Mouse (Mus musculus): Measurements from ENCODE around the gene Thrap3. TPM values are rescaled to one million over a fixed set of nuclear protein-coding genes. Genes with fewer than 3 reads are reported as not detected.

The Thrap3 gene
- polyA plus RNA-seq, 1 experiment from 2014 or later = 136 TPM

DNA sequence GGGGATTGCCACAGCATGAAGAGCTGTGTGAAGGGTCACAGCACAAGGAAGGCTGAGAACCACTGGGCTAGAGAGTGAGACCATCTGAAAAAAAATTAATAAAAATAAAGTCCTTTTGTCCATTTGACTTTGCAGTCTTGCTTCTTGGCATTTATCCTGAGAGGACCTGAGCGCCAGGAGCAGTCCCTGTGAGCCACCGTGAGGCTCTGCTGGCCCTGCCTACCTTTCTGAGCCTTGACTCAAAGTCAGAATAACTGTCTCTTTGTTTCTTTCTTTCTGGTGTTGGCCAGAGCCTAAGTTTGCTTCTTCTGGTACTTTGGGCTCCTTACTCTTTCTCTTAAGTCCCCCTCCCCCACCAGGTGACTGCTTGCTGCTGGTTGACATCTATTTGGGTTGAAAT lies 82.1 kb downstream of the Thrap3 start:
- H3K4me2 ChIP-seq (ENCODE audit: low read length) = no peak overlapping the region
- H3K9ac ChIP-seq (ENCODE audit: low read depth, low read length) = no peak overlapping the region
- DNase-seq (ENCODE audit: low spot score) (no peak), ATAC-seq (replicated peaks; ENCODE audit: low FRiP score, low read depth) (no peak)
- 95% methylated on average over 2 of the region's 2 CpGs for WGBS
- peaks cover 12% of the 10 kb centered on the region for H3K36me3 ChIP-seq (ENCODE audit: insufficient read depth, low read length)
- no peaks in the 10 kb centered on the region for H3K27me3 ChIP-seq (ENCODE audit: insufficient read depth, low read length)
- no peak overlapping the region for H3K27ac ChIP-seq
- H3K9me3 ChIP-seq (replicated peaks; ENCODE audit: low read length) = no peaks in the 10 kb centered on the region
- H3K4me3 ChIP-seq (replicated peaks; ENCODE audit: low read depth, low read length) = no peak overlapping the region
- peaks cover 5% of the 10 kb centered on the region; the same call in 1 of the 2 replicates for H3K4me1 ChIP-seq (replicated peaks; ENCODE audit: insufficient read depth, low read length)
- no peak for TF ChIP-seq CTCF (IDR thresholded peaks at IDR 0.05; ENCODE audit: low read depth)

DNA sequence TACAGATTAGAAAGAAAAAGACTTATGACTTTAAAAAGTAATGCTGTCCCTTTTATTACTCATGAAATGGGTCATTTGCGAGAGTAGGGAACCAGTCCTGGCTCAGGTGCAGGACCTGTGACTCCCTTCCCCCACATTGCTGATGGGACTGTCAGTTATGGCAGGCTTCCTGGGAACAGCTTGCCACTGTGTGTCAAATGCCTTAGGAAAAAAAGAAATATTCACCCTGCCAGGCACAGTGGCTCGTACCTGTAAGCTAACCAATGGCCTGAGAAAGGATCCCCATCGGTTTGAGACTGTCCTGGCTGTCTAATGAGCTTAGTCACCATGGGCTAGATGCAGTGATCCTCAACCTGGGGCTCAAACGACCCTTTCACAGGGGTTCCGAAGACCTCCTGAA lies 82.5 kb downstream of the Thrap3 start:
- no peaks in the 10 kb centered on the region for H3K27me3 ChIP-seq (ENCODE audit: insufficient read depth, low read length)
- peaks cover 7% of the 10 kb centered on the region; the same call in 1 of the 2 replicates for H3K4me1 ChIP-seq (replicated peaks; ENCODE audit: insufficient read depth, low read length)
- TF ChIP-seq CTCF (IDR thresholded peaks at IDR 0.05; ENCODE audit: low read depth) = no peak
- WGBS = 59% methylated on average over 5 of the region's 5 CpGs
- no peak overlapping the region for H3K9ac ChIP-seq (ENCODE audit: low read depth, low read length)
- DNase-seq (ENCODE audit: low spot score) (no peak), ATAC-seq (replicated peaks; ENCODE audit: low FRiP score, low read depth) (no peak)
- 0 out of 2 replicates have a peak, but pooled peaks cover 10% of the 10 kb centered on the region for H3K36me3 ChIP-seq (ENCODE audit: insufficient read depth, low read length)
- H3K27ac ChIP-seq = no peak overlapping the region
- no peak overlapping the region for H3K4me3 ChIP-seq (replicated peaks; ENCODE audit: low read depth, low read length)
- H3K4me2 ChIP-seq (ENCODE audit: low read length) = no peak overlapping the region
- no peaks in the 10 kb centered on the region for H3K9me3 ChIP-seq (replicated peaks; ENCODE audit: low read length)

DNA sequence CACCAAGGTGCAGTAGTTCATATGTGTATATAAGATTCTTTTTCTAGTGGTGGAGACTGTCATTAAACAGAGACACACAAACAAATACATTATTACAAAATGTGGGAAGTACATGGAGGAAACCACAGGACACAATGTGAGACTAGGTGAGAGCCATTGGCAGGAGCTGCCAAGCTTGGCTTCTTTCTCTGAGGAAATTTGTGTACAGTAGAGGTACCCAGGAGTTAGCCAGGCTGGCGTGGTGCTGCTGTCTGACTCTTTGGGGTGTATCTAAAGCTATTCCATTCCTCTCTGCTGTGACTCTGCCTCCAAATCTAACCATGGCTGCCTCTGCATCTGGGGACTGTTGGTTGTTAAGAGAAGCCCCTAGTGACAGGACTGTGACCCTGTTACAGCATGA lies 83.5 kb downstream of the Thrap3 start:
- Histone ChIP-seq H3K9me3 (replicated peaks; ENCODE audit: low read length) (no peaks in the 10 kb centered on the region), H3K4me2 (ENCODE audit: low read length) (no peak overlapping the region), H3K4me1 (replicated peaks; ENCODE audit: insufficient read depth, low read length) (peaks cover 7% of the 10 kb centered on the region; the same call in 1 of the 2 replicates), H3K9ac (ENCODE audit: low read depth, low read length) (no peak overlapping the region), H3K27ac (no peak overlapping the region), H3K36me3 (ENCODE audit: insufficient read depth, low read length) (0 out of 2 replicates have a peak, but pooled peaks cover 3% of the 10 kb centered on the region), H3K27me3 (ENCODE audit: insufficient read depth, low read length) (no peaks in the 10 kb centered on the region), H3K4me3 (replicated peaks; ENCODE audit: low read depth, low read length) (no peak overlapping the region)
- ATAC-seq (replicated peaks; ENCODE audit: low FRiP score, low read depth) (no peak), DNase-seq (ENCODE audit: low spot score) (no peak)
- no peak for TF ChIP-seq CTCF (IDR thresholded peaks at IDR 0.05; ENCODE audit: low read depth)
- 91% methylated on average over 1 of the region's 1 CpGs for WGBS

DNA sequence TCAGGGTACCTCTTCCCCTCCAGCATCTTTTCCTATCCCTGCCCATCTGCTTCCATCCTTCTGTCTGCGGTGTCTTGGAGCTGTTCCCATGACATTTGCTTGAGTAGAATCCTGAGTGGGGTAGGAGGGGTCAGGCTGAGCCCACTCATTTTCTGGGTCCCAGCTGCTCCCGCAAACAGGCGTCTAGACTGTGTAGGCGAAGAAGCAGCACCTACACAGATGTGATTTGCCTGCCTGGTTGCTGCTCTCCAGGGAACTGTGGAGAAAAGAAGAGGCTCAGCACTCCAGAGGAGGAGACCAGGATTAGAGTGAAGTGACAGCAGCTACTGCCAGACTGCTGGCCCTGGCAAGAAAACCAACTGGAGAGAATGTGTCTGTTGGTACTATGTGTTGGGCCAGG lies 83.9 kb downstream of the Thrap3 start:
- no peak for ATAC-seq (replicated peaks; ENCODE audit: low FRiP score, low read depth)
- no peak for TF ChIP-seq CTCF (IDR thresholded peaks at IDR 0.05; ENCODE audit: low read depth)
- no peak overlapping the region for H3K27ac ChIP-seq
- DNase-seq (ENCODE audit: low spot score) = no peak
- 0 out of 2 replicates have a peak, but pooled peaks cover 3% of the 10 kb centered on the region for H3K36me3 ChIP-seq (ENCODE audit: insufficient read depth, low read length)
- peaks cover 10% of the 10 kb centered on the region; the same call in 1 of the 2 replicates for H3K4me1 ChIP-seq (replicated peaks; ENCODE audit: insufficient read depth, low read length)
- no peak overlapping the region for H3K4me2 ChIP-seq (ENCODE audit: low read length)
- H3K4me3 ChIP-seq (replicated peaks; ENCODE audit: low read depth, low read length) = no peak overlapping the region
- H3K9ac ChIP-seq (ENCODE audit: low read depth, low read length) = no peak overlapping the region
- WGBS = 79% methylated on average over 4 of the region's 4 CpGs
- H3K9me3 ChIP-seq (replicated peaks; ENCODE audit: low read length) = no peaks in the 10 kb centered on the region
- H3K27me3 ChIP-seq (ENCODE audit: insufficient read depth, low read length) = no peaks in the 10 kb centered on the region

DNA sequence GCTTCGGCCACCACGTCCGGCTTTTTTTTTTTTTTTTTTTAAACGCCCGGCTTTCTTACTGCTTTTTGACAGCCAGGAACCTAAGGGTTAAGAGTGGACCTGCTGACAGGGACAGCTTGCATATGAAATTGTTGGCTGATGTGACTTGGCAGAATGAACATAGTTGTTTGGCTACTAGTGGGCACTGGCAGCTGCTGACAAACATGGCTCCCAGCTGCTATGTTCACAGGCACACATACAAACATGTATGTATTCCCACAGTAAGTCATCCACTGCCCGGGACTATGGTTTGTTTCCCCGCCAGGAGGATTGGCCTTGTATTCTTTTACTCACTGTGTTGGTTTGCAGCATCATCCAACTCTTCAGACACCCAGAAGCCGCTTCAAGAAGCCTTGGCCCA lies 85.4 kb downstream of the Thrap3 start:
- Histone ChIP-seq H3K9ac (ENCODE audit: low read depth, low read length) (no peak overlapping the region), H3K4me3 (replicated peaks; ENCODE audit: low read depth, low read length) (no peak overlapping the region), H3K27me3 (ENCODE audit: insufficient read depth, low read length) (no peaks in the 10 kb centered on the region), H3K4me1 (replicated peaks; ENCODE audit: insufficient read depth, low read length) (peaks cover 17% of the 10 kb centered on the region; the same call in 1 of the 2 replicates), H3K36me3 (ENCODE audit: insufficient read depth, low read length) (0 out of 2 replicates have a peak, but pooled peaks cover 3% of the 10 kb centered on the region), H3K4me2 (ENCODE audit: low read length) (no peak overlapping the region), H3K27ac (no peak overlapping the region), H3K9me3 (replicated peaks; ENCODE audit: low read length) (no peaks in the 10 kb centered on the region)
- 83% methylated on average over 8 of the region's 8 CpGs for WGBS
- ATAC-seq (replicated peaks; ENCODE audit: low FRiP score, low read depth) = no peak
- DNase-seq (ENCODE audit: low spot score) = no peak
- TF ChIP-seq CTCF (IDR thresholded peaks at IDR 0.05; ENCODE audit: low read depth) = no peak

DNA sequence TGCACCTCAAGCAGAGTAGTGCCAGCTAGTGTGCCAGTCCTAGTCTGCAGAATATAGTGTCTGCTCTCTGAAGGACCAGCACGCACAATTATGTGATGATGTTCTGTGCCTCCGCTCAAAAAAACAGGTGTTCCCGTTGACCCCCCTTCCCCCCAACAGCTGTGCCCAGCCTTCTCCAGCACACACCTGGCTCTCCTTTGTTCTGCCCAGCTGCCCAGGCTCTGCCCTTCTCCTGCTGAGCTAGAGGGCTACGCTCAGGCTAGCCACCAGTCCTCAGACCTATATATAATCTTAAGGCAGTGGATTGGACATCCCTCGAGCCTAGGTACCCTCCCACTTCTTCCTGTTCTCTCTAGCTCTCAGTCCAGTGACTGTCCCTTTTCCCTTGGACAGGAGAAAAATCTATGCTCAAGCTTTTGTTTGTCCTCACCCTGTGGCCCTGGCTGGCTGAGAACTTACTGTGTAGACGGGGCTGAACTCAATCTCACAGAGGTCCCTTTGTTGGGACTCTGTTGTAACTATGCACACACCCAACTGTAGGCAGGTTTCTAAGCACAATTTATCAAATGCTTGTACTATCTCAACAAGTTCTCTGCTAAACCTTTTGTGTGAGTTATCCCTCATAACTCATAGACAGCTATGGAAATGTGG lies 86.6 kb downstream of the Thrap3 start:
- 54% methylated on average over 6 of the region's 6 CpGs for WGBS
- ATAC-seq (replicated peaks; ENCODE audit: low FRiP score, low read depth) (no peak), DNase-seq (ENCODE audit: low spot score) (no peak)
- Histone ChIP-seq H3K9me3 (replicated peaks; ENCODE audit: low read length) (no peaks in the 10 kb centered on the region), H3K9ac (ENCODE audit: low read depth, low read length) (no peak overlapping the region), H3K27me3 (ENCODE audit: insufficient read depth, low read length) (no peaks in the 10 kb centered on the region), H3K4me3 (replicated peaks; ENCODE audit: low read depth, low read length) (no peak overlapping the region), H3K4me1 (replicated peaks; ENCODE audit: insufficient read depth, low read length) (peaks cover 26% of the 10 kb centered on the region), H3K4me2 (ENCODE audit: low read length) (no peak overlapping the region), H3K27ac (no peak overlapping the region), H3K36me3 (ENCODE audit: insufficient read depth, low read length) (0 out of 2 replicates have a peak, but pooled peaks cover 3% of the 10 kb centered on the region)
- TF ChIP-seq CTCF (IDR thresholded peaks at IDR 0.05; ENCODE audit: low read depth) = no peak
